Mouse (Mus musculus) kidney, adult 2 months (tissue): ENCODE measurements at regions not wholly inside any gene's neighbourhood (a gene's known extent, or its start where the extent isn't known, plus 50 kb on each side); places are given as distances from the start of the nearest gene placed in this dataset.

ENCODE experiments used
- CTCF ChIP-seq: fragments of 200-500 bp; conservative IDR thresholded peaks from 2 replicates; pipeline ENCODE4 v1.5.1; 2011; ENCODE audit warnings: low read depth, mild to moderate bottlenecking, control low read depth, low read length, moderate library complexity, mixed read lengths; ENCODE audit not compliant: insufficient read depth, insufficient read length
- POLR2A ChIP-seq: fragments of 200-500 bp; IDR thresholded peaks from one replicate; pipeline ENCODE4 v1.6.1; 2011; ENCODE audit warnings: low read depth, low read length, control low read depth

DNA sequence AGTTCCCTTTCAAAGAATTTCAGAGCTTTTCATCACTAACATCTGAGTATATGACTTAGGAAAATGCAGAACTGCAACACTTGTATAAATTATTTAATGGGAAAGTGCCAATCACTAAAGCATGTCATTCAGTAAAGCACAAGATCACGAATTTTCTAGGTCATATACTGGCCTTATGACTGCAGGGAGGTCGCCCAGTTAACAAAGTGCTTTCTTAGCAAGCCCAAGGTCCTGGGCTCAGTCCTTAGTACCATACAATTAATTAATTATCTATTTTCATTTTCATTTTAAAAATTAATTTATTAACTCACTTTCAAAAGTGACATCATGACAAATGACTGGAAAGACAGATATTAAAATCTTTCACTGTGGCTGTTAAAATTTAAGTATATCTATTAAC lies 228.5 kb upstream of the Atp2b1 start:
- TF ChIP-seq CTCF (no peak), POLR2A (no peak)
